Mouse (Mus musculus) MEL (cell line): ENCODE data around the gene Slc6a1. TPM values are rescaled to one million over a fixed set of nuclear protein-coding genes. Genes with fewer than 3 reads are reported as not detected.

Experiments used
- DNase-seq: peaks from one replicate; pipeline ENCODE4 v3.0.0; 2011; ENCODE audit warnings: low read depth, low spot score
- H3K27ac ChIP-seq: 2 replicates; pipeline ENCODE4 v1.5.1; 2012; ENCODE audit warnings: low read depth, mild to moderate bottlenecking, control low read depth, low read length, moderate library complexity; ENCODE audit not compliant: control insufficient read depth
- H3K27me3 ChIP-seq, 2 experiments: fragments of 150-350 bp in 1 of 2; sonication (generic) in 1 of 2; 2 replicates each; pipeline ENCODE4 v1.6.1; 2012; ENCODE audit warnings: low read length in 2 of 2, mild to moderate bottlenecking in 2 of 2, improper control_type of control experiment in 1 of 2, moderate library complexity in 1 of 2; ENCODE audit not compliant: insufficient read depth in 2 of 2, control insufficient read depth in 1 of 2
- H3K36me3 ChIP-seq, 2 experiments: 2 replicates each; pipeline ENCODE4 v1.6.1; 2012 to 2014; ENCODE audit warnings: low read length in 2 of 2, improper control_type of control experiment in 1 of 2, inconsistent platforms in 1 of 2, mild to moderate bottlenecking in 1 of 2; ENCODE audit not compliant: insufficient read depth in 2 of 2, control insufficient read depth in 1 of 2
- H3K4me1 ChIP-seq, 2 experiments: fragments of 150-350 bp in 1 of 2; sonication (generic) in 1 of 2; 2 replicates each; pipeline ENCODE4 v1.6.1; 2012; ENCODE audit warnings: low read length in 2 of 2, improper control_type of control experiment in 1 of 2, mild to moderate bottlenecking in 1 of 2; ENCODE audit not compliant: insufficient read depth in 2 of 2, control insufficient read depth in 1 of 2
- H3K4me3 ChIP-seq, 2 experiments: fragments of 150-350 bp in 1 of 2; sonication (generic) in 1 of 2; 2 replicates each; pipeline ENCODE4 v1.5.1; 2012; ENCODE audit warnings: low read depth in 2 of 2, low read length in 2 of 2, mild to moderate bottlenecking in 2 of 2, moderate library complexity in 2 of 2, control low read depth in 1 of 2, improper control_type of control experiment in 1 of 2; ENCODE audit not compliant: control insufficient read depth in 1 of 2, insufficient read depth in 1 of 2
- H3K79me2 ChIP-seq: 2 replicates; pipeline ENCODE4 v1.6.1; 2012; ENCODE audit warnings: mild to moderate bottlenecking, low read length, moderate library complexity; ENCODE audit not compliant: control insufficient read depth, poor library complexity, insufficient read depth
- H3K9ac ChIP-seq: 2 replicates; pipeline ENCODE4 v1.6.1; 2012; ENCODE audit warnings: low read depth, mild to moderate bottlenecking, control low read depth, low read length, moderate library complexity; ENCODE audit not compliant: control insufficient read depth, poor library complexity, severe bottlenecking
- H3K9me3 ChIP-seq: fragments of 150-350 bp; sonication (generic); replicated peaks from 2 replicates; pipeline ENCODE4 v1.6.1; 2012; ENCODE audit warnings: mild to moderate bottlenecking, low read length, improper control_type of control experiment, moderate library complexity; ENCODE audit not compliant: insufficient read depth
- BHLHE40 ChIP-seq: IDR thresholded peaks from 2 replicates; pipeline ENCODE4 v1.6.1; 2012; ENCODE audit warnings: low read depth, mild to moderate bottlenecking, inconsistent platforms, low read length, improper control_type of control experiment, borderline replicate concordance
- CHD1 ChIP-seq: IDR thresholded peaks from 2 replicates; pipeline ENCODE4 v1.6.1; 2012; ENCODE audit warnings: low read depth, mild to moderate bottlenecking, inconsistent platforms, low read length, improper control_type of control experiment
- CTCF ChIP-seq, 3 experiments: IDR thresholded peaks in 2 of 3; conservative IDR thresholded peaks in 1 of 3; 2 replicates each; pipeline ENCODE4 v1.5.1; 2011 to 2012; ENCODE audit warnings: low read length in 3 of 3, low read depth in 2 of 3, mild to moderate bottlenecking in 2 of 3, improper control_type of control experiment in 1 of 3, inconsistent platforms in 1 of 3, mixed read lengths in 1 of 3, moderate library complexity in 1 of 3; ENCODE audit not compliant: control insufficient read depth in 1 of 3, insufficient read depth in 1 of 3, poor library complexity in 1 of 3, severe bottlenecking in 1 of 3
- E2F4 ChIP-seq: IDR thresholded peaks from 2 replicates; pipeline ENCODE4 v1.6.1; 2011; ENCODE audit warnings: low read depth, low read length, improper control_type of control experiment, borderline replicate concordance
- ELF1 ChIP-seq: IDR thresholded peaks from 2 replicates; pipeline ENCODE4 v1.6.1; 2014; ENCODE audit warnings: low read depth, mild to moderate bottlenecking, inconsistent platforms, low read length, improper control_type of control experiment, moderate library complexity
- EP300 ChIP-seq, 2 experiments: IDR thresholded peaks; 2 replicates each; pipeline ENCODE4 v1.6.1; 2011; ENCODE audit warnings: improper control_type of control experiment in 2 of 2, low read length in 2 of 2, low read depth in 1 of 2, mild to moderate bottlenecking in 1 of 2
- GABPA ChIP-seq: IDR thresholded peaks from 2 replicates; pipeline ENCODE4 v1.6.1; 2012; ENCODE audit warnings: low read depth, mild to moderate bottlenecking, inconsistent platforms, low read length, improper control_type of control experiment, moderate library complexity
- GATA1 ChIP-seq: IDR thresholded peaks from 2 replicates; pipeline ENCODE4 v1.6.1; 2011; ENCODE audit warnings: low read depth, low read length, improper control_type of control experiment
- MAFK ChIP-seq: IDR thresholded peaks from 2 replicates; pipeline ENCODE4 v1.6.1; 2011; ENCODE audit warnings: low read depth, mild to moderate bottlenecking, low read length, improper control_type of control experiment, borderline replicate concordance
- MEF2A ChIP-seq: IDR thresholded peaks from 2 replicates; pipeline ENCODE4 v1.6.1; 2014; ENCODE audit warnings: low read depth, mild to moderate bottlenecking, inconsistent platforms, low read length, improper control_type of control experiment; ENCODE audit not compliant: poor library complexity, insufficient replicate concordance, severe bottlenecking; ENCODE audit errors: extremely low read depth
- MYC ChIP-seq: IDR thresholded peaks from 2 replicates; pipeline ENCODE4 v1.6.1; 2011; ENCODE audit warnings: low read depth, mild to moderate bottlenecking, low read length, improper control_type of control experiment, moderate library complexity
- NELFE ChIP-seq: IDR thresholded peaks from 2 replicates; pipeline ENCODE4 v1.6.1; 2011; ENCODE audit warnings: low read depth, low read length, improper control_type of control experiment
- POLR2A ChIP-seq, 2 experiments: IDR thresholded peaks; 2 replicates each; pipeline ENCODE4 v1.6.1; 2011 to 2012; ENCODE audit warnings: low read length in 2 of 2, mild to moderate bottlenecking in 2 of 2, control low read depth in 1 of 2, improper control_type of control experiment in 1 of 2, low read depth in 1 of 2, moderate library complexity in 1 of 2; ENCODE audit not compliant: control insufficient read depth in 1 of 2, insufficient read depth in 1 of 2, poor library complexity in 1 of 2
- POLR2AphosphoS5 ChIP-seq: IDR thresholded peaks from 2 replicates; pipeline ENCODE4 v1.6.1; 2012; ENCODE audit warnings: low read depth, borderline replicate concordance, mild to moderate bottlenecking, inconsistent platforms, low read length, moderate library complexity, mixed read lengths
- RAD21 ChIP-seq: IDR thresholded peaks from 2 replicates; pipeline ENCODE4 v1.6.1; 2011; ENCODE audit warnings: mild to moderate bottlenecking, low read depth, low read length, improper control_type of control experiment
- RCOR1 ChIP-seq: IDR thresholded peaks from 2 replicates; pipeline ENCODE4 v1.6.1; 2012; ENCODE audit warnings: low read depth, mild to moderate bottlenecking, inconsistent platforms, low read length, improper control_type of control experiment
- SIN3A ChIP-seq: IDR thresholded peaks from 2 replicates; pipeline ENCODE4 v1.6.1; 2012; ENCODE audit warnings: low read length, improper control_type of control experiment, inconsistent platforms
- SMC3 ChIP-seq: IDR thresholded peaks from 2 replicates; pipeline ENCODE4 v1.6.1; 2011; ENCODE audit warnings: low read depth, low read length, improper control_type of control experiment
- TAL1 ChIP-seq: IDR thresholded peaks from 2 replicates; pipeline ENCODE4 v1.6.1; 2012; ENCODE audit warnings: mild to moderate bottlenecking, inconsistent platforms, low read length, moderate library complexity, mixed read lengths
- TBP ChIP-seq: IDR thresholded peaks from 2 replicates; pipeline ENCODE4 v1.8.0; 2011; ENCODE audit warnings: low read depth, low read length, improper control_type of control experiment
- UBTF ChIP-seq: IDR thresholded peaks from 2 replicates; pipeline ENCODE4 v1.6.1; 2012; ENCODE audit warnings: low read depth, mild to moderate bottlenecking, inconsistent platforms, low read length, improper control_type of control experiment, moderate library complexity, borderline replicate concordance; ENCODE audit not compliant: insufficient read depth
- USF1 ChIP-seq: IDR thresholded peaks from 2 replicates; pipeline ENCODE4 v1.6.1; 2014; ENCODE audit warnings: low read depth, mild to moderate bottlenecking, inconsistent platforms, low read length, improper control_type of control experiment, moderate library complexity
- ZC3H11A ChIP-seq: IDR thresholded peaks from 2 replicates; pipeline ENCODE4 v1.6.1; 2012; ENCODE audit warnings: low read depth, mild to moderate bottlenecking, inconsistent platforms, low read length, improper control_type of control experiment
- polyA plus RNA-seq, 2 experiments: library from polyadenylated mRNA; stranded (reverse) in 1 of 2; unstranded in 1 of 2; fragments of >175 nt in 1 of 2; fragments of >200 nt in 1 of 2; gene quantifications; 2 replicates each; pipeline versions ENCODE4 v1.2.1 to v1.2.4; 2012; ENCODE audit warnings: low replicate concordance in 2 of 2, low read depth in 1 of 2; ENCODE audit not compliant: insufficient read length in 2 of 2, insufficient read depth in 1 of 2, missing spikeins in 1 of 2
- total RNA-seq: library from RNA; depleted of rRNA; stranded (reverse); fragments of 300-350 nt; gene quantifications from 2 replicates; pipeline ENCODE4 v1.2.3, GENCODE M21; 2012

Gene Slc6a1
- total and polyA plus RNA-seq, 3 experiments: not detected

- H3K9ac ChIP-seq: no peak overlapping the region
- no peak for DNase-seq
- no peaks in the 10 kb centered on the region for H3K27me3 ChIP-seq
- H3K27ac ChIP-seq: no peak overlapping the region
- H3K36me3 ChIP-seq: no peaks in the 10 kb centered on the region
- no peak for TF ChIP-seq CHD1
- TF ChIP-seq ELF1: no peak
- no peak for TF ChIP-seq SIN3A
- TF ChIP-seq RCOR1: no peak
- TF ChIP-seq GABPA: no peak
- no peak for TF ChIP-seq MEF2A
- no peak for TF ChIP-seq POLR2AphosphoS5
- no peak for TF ChIP-seq USF1
- TF ChIP-seq BHLHE40: no peak
- TF ChIP-seq MYC: no peak
- no peak for TF ChIP-seq MAFK
- TF ChIP-seq EP300 (IDR thresholded peaks at IDR 0.05; ENCODE audit: low read depth in 1 of 2, low read length in 2 of 2): no peak
- TF ChIP-seq TBP: no peak
- no peak for TF ChIP-seq GATA1
- TF ChIP-seq TAL1: no peak
- no peak overlapping the region for H3K4me3 ChIP-seq
- H3K4me1 ChIP-seq: no peaks in the 10 kb centered on the region
- no peaks in the 10 kb centered on the region for H3K9me3 ChIP-seq
- H3K79me2 ChIP-seq: no peaks in the 10 kb centered on the region
Measured at GRCm38 (mm10) chr6:114320511-114320910, 38.1 kb downstream of the Slc6a1 start.

DNA sequence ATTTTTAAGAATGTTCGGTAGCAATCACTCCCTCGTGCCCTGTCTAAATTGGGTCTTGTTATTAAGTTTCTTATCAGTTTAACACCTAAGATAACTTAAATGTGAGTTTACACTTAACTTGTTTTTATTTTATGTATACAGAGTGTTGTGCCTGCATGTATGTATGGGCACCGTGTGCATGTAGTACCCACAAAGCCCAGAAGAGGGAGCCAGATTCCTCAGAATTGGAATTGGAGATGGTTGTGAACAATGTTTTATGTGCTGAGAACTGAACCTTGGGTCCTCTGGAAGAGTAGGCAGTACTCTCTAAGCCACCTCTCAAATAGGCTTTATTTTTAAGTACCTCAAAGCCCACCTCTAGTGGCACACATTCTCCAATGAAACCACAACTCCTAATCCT, 38.7 kb downstream of the Slc6a1 start:
- Histone ChIP-seq H3K36me3 (no peaks in the 10 kb centered on the region), H3K4me3 (no peak overlapping the region), H3K79me2 (no peaks in the 10 kb centered on the region), H3K9me3 (no peaks in the 10 kb centered on the region), H3K9ac (no peak overlapping the region), H3K27ac (no peak overlapping the region), H3K4me1 (no peaks in the 10 kb centered on the region), H3K27me3 (no peaks in the 10 kb centered on the region)
- DNase-seq: peak; percentile 8
- no peak for TF ChIP-seq UBTF
- no peak for TF ChIP-seq GATA1
- TF ChIP-seq CTCF (IDR thresholded peaks at IDR 0.05 in 2 of 3, conservative IDR thresholded peaks at IDR 0.05 in 1 of 3; ENCODE audit: control insufficient read depth in 1 of 3, insufficient read depth in 1 of 3, low read depth in 2 of 3, low read length in 3 of 3, poor library complexity in 1 of 3, severe bottlenecking in 1 of 3): peak; percentile 15 to 36 (median 32); a peak in 5 of 6 replicates
- TF ChIP-seq GABPA: no peak
- no peak for TF ChIP-seq E2F4
- TF ChIP-seq NELFE: no peak
- TF ChIP-seq ZC3H11A: no peak
- TF ChIP-seq SMC3: no peak
- TF ChIP-seq TAL1: no peak
- peak; percentile 24 for TF ChIP-seq RAD21
- TF ChIP-seq POLR2A (IDR thresholded peaks at IDR 0.05; ENCODE audit: control insufficient read depth in 1 of 2, insufficient read depth in 1 of 2, low read depth in 1 of 2, low read length in 2 of 2, poor library complexity in 1 of 2): no peak
- no peak for TF ChIP-seq CHD1
